Comparison of ENCODE assay signal across 17 mouse cellular contexts in the genomic region with DNA sequence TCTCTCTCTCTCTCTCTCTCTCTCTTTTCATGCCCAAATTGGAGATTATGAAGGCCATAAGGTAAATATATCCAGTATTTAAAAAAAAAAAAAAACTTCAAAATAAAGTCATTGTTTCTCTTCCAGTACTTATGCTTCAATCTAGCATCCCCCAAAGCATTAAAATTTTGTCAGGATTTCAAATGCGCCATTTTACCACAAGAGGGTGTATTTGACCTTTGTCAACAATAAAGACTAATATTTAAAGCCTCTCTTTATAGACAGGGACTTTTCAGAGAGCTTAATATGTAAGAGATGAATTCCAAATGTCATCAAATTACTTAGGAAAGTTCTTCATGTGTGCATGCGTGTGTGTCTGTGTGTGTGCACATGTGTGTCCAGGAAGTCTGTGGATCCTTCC.
DNase-seq lines count a peak whose midpoint lies in the region; ATAC-seq and TF ChIP-seq lines count a peak whose summit lies in the region.
"Had no signal": no experiment of that assay in that cellular context is flagged by ENCODE, and none has a peak within 500 bp of the region (broad histone marks: within the 10 kb centered on the region; RNA-seq: fewer than 3 reads in every experiment).

No protein-coding gene starts in this region.

- DNase-seq in heart, adult 11 months, result peak; percentile 10
- DNase-seq in heart, postnatal 36 days, result no peak
- DNase-seq in hindbrain, embryonic 14.5 days (ENCODE audit: low spot score), result peak; percentile 66
- DNase-seq in hindbrain, embryonic 11.5 days (ENCODE audit: low spot score), result no peak
- peak; percentile 74 for DNase-seq in midbrain, embryonic 14.5 days
- DNase-seq in stomach, postnatal 0 days (ENCODE audit: low spot score), result no peak
- DNase-seq in adrenal gland, adult 2 months, result no peak
- DNase-seq: B cell, adult 2 months; cerebellum, postnatal 14 days; lung, postnatal 14 days; right cerebral cortex, postnatal 14 days had no signal

- no peaks in the 10 kb centered on the region for H3K36me3 ChIP-seq in hindbrain, embryonic 14.5 days (replicated peaks; ENCODE audit: control insufficient read depth, insufficient read depth)
- H3K36me3 ChIP-seq in hindbrain, embryonic 11.5 days (ENCODE audit: control insufficient read depth, insufficient read depth, low read length), result no peaks in the 10 kb centered on the region
- no peaks in the 10 kb centered on the region for H3K36me3 ChIP-seq in midbrain, embryonic 14.5 days (ENCODE audit: control insufficient read depth, insufficient read depth, low read length)
- no peaks in the 10 kb centered on the region for H3K36me3 ChIP-seq in midbrain, embryonic 16.5 days (ENCODE audit: control insufficient read depth, insufficient read depth, low read length)
- no peaks in the 10 kb centered on the region for H3K36me3 ChIP-seq in stomach, postnatal 0 days (ENCODE audit: control insufficient read depth, insufficient read depth, low read length)
- H3K36me3 ChIP-seq: limb, embryonic 12.5 days; liver, embryonic 15.5 days; neural tube, embryonic 13.5 days; stomach, embryonic 15.5 days had no signal

- no peak overlapping the region for H3K9ac ChIP-seq in hindbrain, embryonic 14.5 days
- no peak overlapping the region for H3K9ac ChIP-seq in hindbrain, embryonic 11.5 days (ENCODE audit: low read depth, low read length)
- no peak overlapping the region for H3K9ac ChIP-seq in midbrain, embryonic 14.5 days (replicated peaks; ENCODE audit: low read length)
- H3K9ac ChIP-seq in midbrain, embryonic 16.5 days (ENCODE audit: low read depth, low read length), result no peak overlapping the region
- H3K9ac ChIP-seq in stomach, postnatal 0 days (ENCODE audit: low read length), result no peak overlapping the region
- H3K9ac ChIP-seq: limb, embryonic 12.5 days; liver, embryonic 15.5 days; neural tube, embryonic 13.5 days; stomach, embryonic 15.5 days had no signal

- H3K27me3 ChIP-seq in hindbrain, embryonic 14.5 days (ENCODE audit: control insufficient read depth, insufficient read depth, low read length), result no peaks in the 10 kb centered on the region
- H3K27me3 ChIP-seq in hindbrain, embryonic 11.5 days (ENCODE audit: control insufficient read depth, insufficient read depth, low read length), result no peaks in the 10 kb centered on the region
- no peaks in the 10 kb centered on the region for H3K27me3 ChIP-seq in midbrain, embryonic 14.5 days (ENCODE audit: control insufficient read depth, insufficient read depth, low read length)
- no peaks in the 10 kb centered on the region; the same call in 1 of the 2 replicates for H3K27me3 ChIP-seq in midbrain, embryonic 16.5 days (ENCODE audit: control insufficient read depth, insufficient read depth, low read depth, low read length)
- H3K27me3 ChIP-seq in stomach, postnatal 0 days (ENCODE audit: control insufficient read depth, insufficient read depth, low read length), result no peaks in the 10 kb centered on the region
- H3K27me3 ChIP-seq: liver, embryonic 15.5 days; neural tube, embryonic 13.5 days; stomach, embryonic 15.5 days had no signal

- no peak overlapping the region for H3K4me2 ChIP-seq in hindbrain, embryonic 14.5 days (replicated peaks)
- H3K4me2 ChIP-seq in hindbrain, embryonic 11.5 days (replicated peaks; ENCODE audit: low read depth, low read length), result no peak overlapping the region
- no peak overlapping the region for H3K4me2 ChIP-seq in midbrain, embryonic 14.5 days (ENCODE audit: low read length)
- H3K4me2 ChIP-seq in midbrain, embryonic 16.5 days (ENCODE audit: low read length), result no peak overlapping the region
- H3K4me2 ChIP-seq in stomach, postnatal 0 days (replicated peaks; ENCODE audit: low read depth), result no peak overlapping the region
- H3K4me2 ChIP-seq: limb, embryonic 12.5 days; liver, embryonic 15.5 days; neural tube, embryonic 13.5 days; stomach, embryonic 15.5 days had no signal

- intact Hi-C loops in heart, postnatal 36 days (cut with DNase I), result no loop called here

- H3K27ac ChIP-seq in hindbrain, embryonic 14.5 days, result no peak overlapping the region
- no peak overlapping the region for H3K27ac ChIP-seq in hindbrain, embryonic 11.5 days (ENCODE audit: low read depth, low read length)
- H3K27ac ChIP-seq in midbrain, embryonic 14.5 days (replicated peaks; ENCODE audit: low read depth, low read length), result no peak overlapping the region
- no peak overlapping the region for H3K27ac ChIP-seq in midbrain, embryonic 16.5 days (ENCODE audit: low read length)
- no peak overlapping the region for H3K27ac ChIP-seq in stomach, postnatal 0 days (replicated peaks)
- H3K27ac ChIP-seq: limb, embryonic 12.5 days; liver, embryonic 15.5 days; neural tube, embryonic 13.5 days; stomach, embryonic 15.5 days had no signal

- ATAC-seq in hindbrain, embryonic 14.5 days (ENCODE audit: low FRiP score), result no peak
- no peak for ATAC-seq in hindbrain, embryonic 11.5 days (ENCODE audit: low FRiP score)
- ATAC-seq in midbrain, embryonic 14.5 days (ENCODE audit: low FRiP score, low TSS enrichment), result no peak
- no peak for ATAC-seq in midbrain, embryonic 16.5 days
- ATAC-seq in stomach, postnatal 0 days (ENCODE audit: low FRiP score, low TSS enrichment), result no peak

- 91% methylated on average over 2 of the region's 2 CpGs for WGBS in hindbrain, embryonic 14.5 days
- 92% methylated on average over 2 of the region's 2 CpGs for WGBS in hindbrain, embryonic 11.5 days
- 86% methylated on average over 2 of the region's 2 CpGs for WGBS in midbrain, embryonic 14.5 days
- 91% methylated on average over 2 of the region's 2 CpGs for WGBS in midbrain, embryonic 16.5 days
- whole genome bisulfite sequencing in stomach, postnatal 0 days, result 63% methylated on average over 2 of the region's 2 CpGs

- H3K9me3 ChIP-seq in hindbrain, embryonic 14.5 days (ENCODE audit: control insufficient read depth, low read length), result no peaks in the 10 kb centered on the region
- H3K9me3 ChIP-seq in hindbrain, embryonic 11.5 days (ENCODE audit: control insufficient read depth, low read length), result no peaks in the 10 kb centered on the region
- no peaks in the 10 kb centered on the region for H3K9me3 ChIP-seq in midbrain, embryonic 14.5 days (ENCODE audit: control insufficient read depth, low read length)
- H3K9me3 ChIP-seq in midbrain, embryonic 16.5 days (replicated peaks; ENCODE audit: control insufficient read depth, low read length, poor library complexity, severe bottlenecking), result no peaks in the 10 kb centered on the region
- no peaks in the 10 kb centered on the region for H3K9me3 ChIP-seq in stomach, postnatal 0 days (ENCODE audit: control insufficient read depth, low read length)
- H3K9me3 ChIP-seq: limb, embryonic 12.5 days; liver, embryonic 15.5 days; neural tube, embryonic 13.5 days; stomach, embryonic 15.5 days had no signal

- TF ChIP-seq CTCF in stomach, postnatal 0 days (IDR thresholded peaks at IDR 0.05; ENCODE audit: low read depth), result peak; percentile 53

- no peak for TF ChIP-seq EP300 in stomach, postnatal 0 days (optimal IDR thresholded peaks at IDR 0.05)

- no peaks in the 10 kb centered on the region for H3K4me1 ChIP-seq in hindbrain, embryonic 14.5 days (replicated peaks; ENCODE audit: control insufficient read depth, insufficient read depth, low read length)
- H3K4me1 ChIP-seq in hindbrain, embryonic 11.5 days (replicated peaks; ENCODE audit: control insufficient read depth, insufficient read depth, low read length), result no peaks in the 10 kb centered on the region
- 0 out of 2 replicates have a peak, but pooled peaks cover 4% of the 10 kb centered on the region for H3K4me1 ChIP-seq in midbrain, embryonic 14.5 days (ENCODE audit: control insufficient read depth, insufficient read depth, low read length)
- H3K4me1 ChIP-seq in midbrain, embryonic 16.5 days (ENCODE audit: control insufficient read depth, insufficient read depth, low read length), result no peaks in the 10 kb centered on the region
- no peaks in the 10 kb centered on the region for H3K4me1 ChIP-seq in stomach, postnatal 0 days (replicated peaks; ENCODE audit: control insufficient read depth, insufficient read depth)
- H3K4me1 ChIP-seq: liver, embryonic 15.5 days; neural tube, embryonic 13.5 days; stomach, embryonic 15.5 days had no signal

- no peak overlapping the region for H3K4me3 ChIP-seq in hindbrain, embryonic 14.5 days (replicated peaks; ENCODE audit: low read length)
- no peak overlapping the region for H3K4me3 ChIP-seq in hindbrain, embryonic 11.5 days (ENCODE audit: low read depth, low read length)
- no peak overlapping the region for H3K4me3 ChIP-seq in midbrain, embryonic 14.5 days (replicated peaks; ENCODE audit: low read depth, low read length)
- H3K4me3 ChIP-seq in midbrain, embryonic 16.5 days (ENCODE audit: low read depth, low read length), result no peak overlapping the region
- H3K4me3 ChIP-seq in stomach, postnatal 0 days (ENCODE audit: low read depth, low read length), result no peak overlapping the region
- H3K4me3 ChIP-seq: erythroblast, embryonic 14.5 days; limb, embryonic 12.5 days; liver, embryonic 15.5 days; neural tube, embryonic 13.5 days; stomach, embryonic 15.5 days had no signal

Comparison
In these comparisons a context has a peak if more than half of its experiments do, and no peak if none do; other contexts are left out.
1. DNase-seq: peak in heart, adult 11 months (single experiment), hindbrain, embryonic 14.5 days (single experiment) and midbrain, embryonic 14.5 days (single experiment); none in heart, postnatal 36 days (0 of 2), hindbrain, embryonic 11.5 days (single experiment), stomach, postnatal 0 days (single experiment) and adrenal gland, adult 2 months (single experiment).